Mouse (Mus musculus) midbrain, embryonic 13.5 days (tissue): ENCODE data around the gene Ranbp3l. TPM values are rescaled to one million over a fixed set of nuclear protein-coding genes. Genes with fewer than 3 reads are reported as not detected.

ENCODE experiments used
- ATAC-seq: fragments of 200-750 bp; cut with Nextera tagmentation; 2 replicates; pipeline ENCODE4 v1.8.0; 2017; ENCODE audit warnings: mild to moderate bottlenecking, moderate TSS enrichment, moderate library complexity
- H3K27ac ChIP-seq: fragments of 300-500 bp; sonication (generic); 2 replicates; pipeline ENCODE4 v1.5.1; 2015; ENCODE audit warnings: inconsistent platforms, mild to moderate bottlenecking, moderate library complexity
- H3K27me3 ChIP-seq: fragments of 300-500 bp; sonication (generic); 2 replicates; pipeline ENCODE4 v1.6.1; 2015; ENCODE audit warnings: mild to moderate bottlenecking, inconsistent platforms
- H3K36me3 ChIP-seq: fragments of 300-500 bp; sonication (generic); 2 replicates; pipeline ENCODE4 v1.6.1; 2015; ENCODE audit warnings: mild to moderate bottlenecking, inconsistent platforms
- H3K4me1 ChIP-seq: fragments of 300-500 bp; sonication (generic); replicated peaks from 2 replicates; pipeline ENCODE4 v1.6.1; 2015; ENCODE audit warnings: inconsistent platforms
- H3K4me2 ChIP-seq: fragments of 300-500 bp; sonication (generic); replicated peaks from 2 replicates; pipeline ENCODE4 v1.6.1; 2015; ENCODE audit warnings: moderate library complexity, mild to moderate bottlenecking, inconsistent platforms
- H3K4me3 ChIP-seq: fragments of 300-500 bp; sonication (generic); replicated peaks from 2 replicates; pipeline ENCODE4 v1.5.1; 2015; ENCODE audit warnings: mild to moderate bottlenecking, inconsistent platforms
- H3K9ac ChIP-seq: fragments of 300-500 bp; sonication (generic); replicated peaks from 2 replicates; pipeline ENCODE4 v1.6.1; 2015; ENCODE audit warnings: mild to moderate bottlenecking, inconsistent platforms
- H3K9me3 ChIP-seq: fragments of 300-500 bp; sonication (generic); 2 replicates; pipeline ENCODE4 v1.6.1; 2016; ENCODE audit warnings: mild to moderate bottlenecking, inconsistent platforms
- WGBS: fragments of 180-500 bp; shearing (Covaris S2); methylation state at CpG from one replicate; pipeline ENCODE4 v1.1.7; 2015; 5-methylcytosine and 5-hydroxymethylcytosine counted together
- polyA plus RNA-seq: library from polyadenylated mRNA; unstranded; fragments of >200 nt; fragmentation: Nextera tagmentation; extraction: Ambion mirVana; gene quantifications from 2 replicates; pipeline ENCODE4 v1.2.1, GENCODE M21; 2015

Gene Ranbp3l
- 12.7 and 13.7 TPM in 2 replicates for polyA plus RNA-seq

- WGBS, result 58% methylated on average over 18 of the region's 18 CpGs
- peak within 1 kb of the TSS; percentile 4; the same call in 1 of the 2 replicates for H3K4me3 ChIP-seq
- H3K4me1 ChIP-seq, result peaks cover 10% of the 10 kb centered on the region
These were observed at the start of gene Ranbp3l for GRCm38 (mm10) chr15:8967573-8968228. Gene Ranbp3l, plus strand, starts transcription at chr15:8967949.

GRCm38 (mm10) chr15:8930061-8930460 lies 37.7 kb upstream of the Ranbp3l start:
- H3K4me1 ChIP-seq, result no peaks in the 10 kb centered on the region
- H3K36me3 ChIP-seq, result no peaks in the 10 kb centered on the region
- no peak for ATAC-seq
- 78% methylated on average over 1 of the region's 1 CpGs for WGBS
- H3K27me3 ChIP-seq, result no peaks in the 10 kb centered on the region
- H3K27ac ChIP-seq, result no peak overlapping the region
- H3K9ac ChIP-seq, result no peak overlapping the region
- H3K4me3 ChIP-seq, result no peak overlapping the region
- no peaks in the 10 kb centered on the region for H3K9me3 ChIP-seq
- no peak overlapping the region for H3K4me2 ChIP-seq

More at GRCm38 (mm10) chr15:8967573-8968228, at the start of gene Ranbp3l:
- Histone ChIP-seq H3K9me3 (no peaks in the 10 kb centered on the region), H3K27ac (no peak within 1 kb of the TSS; the same call in 1 of the 2 replicates), H3K27me3 (no peaks in the 10 kb centered on the region), H3K4me2 (peak within 1 kb of the TSS; percentile 39), H3K36me3 (no peaks in the 10 kb centered on the region), H3K9ac (peak within 1 kb of the TSS; percentile 49; the same call in 1 of the 2 replicates)
- ATAC-seq, result peak; percentile 70

- Histone ChIP-seq H3K4me3 (no peak overlapping the region), H3K9me3 (no peaks in the 10 kb centered on the region), H3K4me2 (no peak overlapping the region), H3K27me3 (no peaks in the 10 kb centered on the region), H3K9ac (no peak overlapping the region), H3K36me3 (no peaks in the 10 kb centered on the region), H3K27ac (no peak overlapping the region), H3K4me1 (no peaks in the 10 kb centered on the region)
- 90% methylated on average over 3 of the region's 3 CpGs for WGBS
- no peak for ATAC-seq
These were observed 30.8 kb upstream of the Ranbp3l start for GRCm38 (mm10) chr15:8936911-8937310.

- Histone ChIP-seq H3K27ac (no peak overlapping the region), H3K9me3 (no peaks in the 10 kb centered on the region), H3K4me3 (no peak overlapping the region), H3K27me3 (no peaks in the 10 kb centered on the region), H3K9ac (no peak overlapping the region), H3K4me1 (no peaks in the 10 kb centered on the region), H3K4me2 (no peak overlapping the region), H3K36me3 (no peaks in the 10 kb centered on the region)
- ATAC-seq, result no peak
- 91% methylated on average over 5 of the region's 5 CpGs for WGBS
These were observed 26.9 kb upstream of the Ranbp3l start for GRCm38 (mm10) chr15:8940861-8941260.

- H3K27ac ChIP-seq, result no peak overlapping the region
- H3K4me1 ChIP-seq, result no peaks in the 10 kb centered on the region
- no peaks in the 10 kb centered on the region for H3K9me3 ChIP-seq
- H3K36me3 ChIP-seq, result no peaks in the 10 kb centered on the region
- 88% methylated on average over 4 of the region's 4 CpGs for WGBS
- no peak overlapping the region for H3K4me3 ChIP-seq
- no peak for ATAC-seq
- H3K27me3 ChIP-seq, result no peaks in the 10 kb centered on the region
- H3K4me2 ChIP-seq, result no peak overlapping the region
- no peak overlapping the region for H3K9ac ChIP-seq
These were observed 16.9 kb upstream of the Ranbp3l start for GRCm38 (mm10) chr15:8950856-8951255.

GRCm38 (mm10) chr15:8963323-8963722 lies 4.4 kb upstream of the Ranbp3l start:
- no peak overlapping the region for H3K4me3 ChIP-seq
- 63% methylated on average over 2 of the region's 2 CpGs for WGBS
- H3K4me2 ChIP-seq, result no peak overlapping the region
- H3K9me3 ChIP-seq, result no peaks in the 10 kb centered on the region
- no peaks in the 10 kb centered on the region for H3K36me3 ChIP-seq
- peaks cover 10% of the 10 kb centered on the region for H3K4me1 ChIP-seq
- ATAC-seq, result no peak
- H3K9ac ChIP-seq, result no peak overlapping the region
- no peak overlapping the region for H3K27ac ChIP-seq
- H3K27me3 ChIP-seq, result no peaks in the 10 kb centered on the region

GRCm38 (mm10) chr15:8968229-8968595 lies 463 bp downstream of the Ranbp3l start:
- no peaks in the 10 kb centered on the region for H3K36me3 ChIP-seq
- H3K9ac ChIP-seq, result 0 out of 2 replicates have a peak overlapping the region, but pooled peaks have one; percentile 49
- no peaks in the 10 kb centered on the region for H3K9me3 ChIP-seq
- no peak for ATAC-seq
- H3K27ac ChIP-seq, result no peak overlapping the region
- H3K27me3 ChIP-seq, result no peaks in the 10 kb centered on the region
- H3K4me3 ChIP-seq, result no peak overlapping the region
- H3K4me1 ChIP-seq, result peaks cover 10% of the 10 kb centered on the region
- 83% methylated on average over 14 of the region's 14 CpGs for WGBS
- peak overlapping the region; percentile 39 for H3K4me2 ChIP-seq

- WGBS, result 89% methylated on average over 10 of the region's 10 CpGs
- Histone ChIP-seq H3K9me3 (no peaks in the 10 kb centered on the region), H3K27me3 (no peaks in the 10 kb centered on the region), H3K27ac (no peak overlapping the region), H3K9ac (no peak overlapping the region), H3K36me3 (no peaks in the 10 kb centered on the region), H3K4me3 (no peak overlapping the region), H3K4me1 (peaks cover 10% of the 10 kb centered on the region), H3K4me2 (no peak overlapping the region)
- ATAC-seq, result peak; percentile 24; the same call in 1 of the 2 replicates
These were observed 1.4 kb downstream of the Ranbp3l start for GRCm38 (mm10) chr15:8969061-8969635.

GRCm38 (mm10) chr15:8991211-8991610 lies 23.5 kb downstream of the Ranbp3l start:
- Histone ChIP-seq H3K9me3 (no peaks in the 10 kb centered on the region), H3K4me1 (no peaks in the 10 kb centered on the region), H3K27me3 (no peaks in the 10 kb centered on the region), H3K27ac (no peak overlapping the region), H3K9ac (no peak overlapping the region), H3K4me2 (no peak overlapping the region), H3K36me3 (no peaks in the 10 kb centered on the region), H3K4me3 (no peak overlapping the region)
- no peak for ATAC-seq
- WGBS, result 90% methylated on average over 6 of the region's 6 CpGs

- H3K4me2 ChIP-seq, result no peak overlapping the region
- ATAC-seq, result no peak
- H3K4me3 ChIP-seq, result no peak overlapping the region
- 80% methylated on average over 12 of the region's 12 CpGs for WGBS
- no peaks in the 10 kb centered on the region for H3K27me3 ChIP-seq
- no peaks in the 10 kb centered on the region for H3K9me3 ChIP-seq
- no peak overlapping the region for H3K27ac ChIP-seq
- no peak overlapping the region for H3K9ac ChIP-seq
- no peaks in the 10 kb centered on the region for H3K36me3 ChIP-seq
- H3K4me1 ChIP-seq, result no peaks in the 10 kb centered on the region
These were observed 24.4 kb downstream of the Ranbp3l start for GRCm38 (mm10) chr15:8991859-8992838.

- H3K4me2 ChIP-seq, result no peak overlapping the region
- H3K36me3 ChIP-seq, result no peaks in the 10 kb centered on the region
- H3K27ac ChIP-seq, result no peak overlapping the region
- H3K27me3 ChIP-seq, result no peaks in the 10 kb centered on the region
- WGBS, result 73% methylated on average over 8 of the region's 8 CpGs
- no peaks in the 10 kb centered on the region for H3K9me3 ChIP-seq
- H3K4me3 ChIP-seq, result no peak overlapping the region
- H3K4me1 ChIP-seq, result no peaks in the 10 kb centered on the region
- H3K9ac ChIP-seq, result no peak overlapping the region
- no peak for ATAC-seq
These were observed 27.0 kb downstream of the Ranbp3l start for GRCm38 (mm10) chr15:8994608-8995277.
